In genomic region chr2:38350796-38351195, GRCm38 (mm10) we compare ENCODE assay signal across 8 mouse cellular contexts. TPM values are rescaled to one million over a fixed set of nuclear protein-coding genes. Genes with fewer than 3 reads are reported as not detected.
DNase-seq lines count a peak whose midpoint lies in the region; ATAC-seq lines count a peak whose summit lies in the region.

No protein-coding gene starts in this region.

- peaks cover 72% of the 10 kb centered on the region for H3K4me1 ChIP-seq in forebrain, embryonic 12.5 days
- H3K4me1 ChIP-seq in heart, embryonic 15.5 days (replicated peaks): peaks cover 41% of the 10 kb centered on the region
- H3K4me1 ChIP-seq in liver, embryonic 13.5 days (replicated peaks): peaks cover 26% of the 10 kb centered on the region
- peaks cover 10% of the 10 kb centered on the region for H3K4me1 ChIP-seq in neural tube, embryonic 11.5 days (ENCODE audit: control insufficient read depth, insufficient read depth, low read length)

- peak overlapping the region; percentile 96 for H3K27ac ChIP-seq in forebrain, embryonic 12.5 days
- H3K27ac ChIP-seq in heart, embryonic 15.5 days: no peak overlapping the region
- no peak overlapping the region for H3K27ac ChIP-seq in liver, embryonic 13.5 days
- H3K27ac ChIP-seq in neural tube, embryonic 11.5 days (ENCODE audit: low read depth, low read length): peak overlapping the region; percentile 3; the same call in 1 of the 2 replicates

- ATAC-seq in forebrain, embryonic 12.5 days (ENCODE audit: low FRiP score): peak; percentile 91
- peak; percentile 83 for ATAC-seq in heart, embryonic 15.5 days (replicated peaks; ENCODE audit: insufficient number of reproducible peaks, insufficient read depth, low FRiP score, low read depth)
- peak; percentile 67 for ATAC-seq in liver, embryonic 13.5 days (ENCODE audit: low read depth)
- ATAC-seq in neural tube, embryonic 11.5 days (ENCODE audit: insufficient read depth, low FRiP score, low TSS enrichment): peak; percentile 83

- peak; percentile 77 for DNase-seq in CD4-positive, CD25-positive, alpha-beta regulatory T cell, adult 2 months (ENCODE audit: low read depth, low spot score)
- DNase-seq in adrenal gland, postnatal 36 days: peak; percentile 81 to 83
- peak; percentile 88 for DNase-seq in kidney, postnatal 10 days
- DNase-seq in liver, embryonic 13.5 days: peak; percentile 22
- DNase-seq in neural tube, embryonic 11.5 days (ENCODE audit: low spot score): peak; percentile 90
- peak; percentile 62 to 69 for DNase-seq in thymus, postnatal 10 days (ENCODE audit: low spot score in 2 of 2)

- H3K9ac ChIP-seq in forebrain, embryonic 12.5 days: peak overlapping the region; percentile 99
- no peak overlapping the region for H3K9ac ChIP-seq in heart, embryonic 15.5 days
- no peak overlapping the region for H3K9ac ChIP-seq in liver, embryonic 13.5 days
- no peak overlapping the region for H3K9ac ChIP-seq in neural tube, embryonic 11.5 days (ENCODE audit: low read length)

- H3K4me3 ChIP-seq in forebrain, embryonic 12.5 days (replicated peaks): peak overlapping the region; percentile 91
- peak overlapping the region; percentile 40 for H3K4me3 ChIP-seq in heart, embryonic 15.5 days
- H3K4me3 ChIP-seq in liver, embryonic 13.5 days (replicated peaks): peak overlapping the region; percentile 48
- peak overlapping the region; percentile 31 for H3K4me3 ChIP-seq in neural tube, embryonic 11.5 days (ENCODE audit: low read depth, low read length)

- peaks cover 20% of the 10 kb centered on the region for H3K36me3 ChIP-seq in forebrain, embryonic 12.5 days (replicated peaks)
- no peaks in the 10 kb centered on the region for H3K36me3 ChIP-seq in heart, embryonic 15.5 days
- no peaks in the 10 kb centered on the region for H3K36me3 ChIP-seq in liver, embryonic 13.5 days
- no peaks in the 10 kb centered on the region for H3K36me3 ChIP-seq in neural tube, embryonic 11.5 days (ENCODE audit: control insufficient read depth, insufficient read depth, low read length)

- H3K9me3 ChIP-seq in forebrain, embryonic 12.5 days: no peaks in the 10 kb centered on the region
- no peaks in the 10 kb centered on the region for H3K9me3 ChIP-seq in heart, embryonic 15.5 days (replicated peaks)
- H3K9me3 ChIP-seq in liver, embryonic 13.5 days (replicated peaks): no peaks in the 10 kb centered on the region
- H3K9me3 ChIP-seq in neural tube, embryonic 11.5 days (ENCODE audit: control insufficient read depth, low read length): no peaks in the 10 kb centered on the region

- under 1% methylated on average over 37 of the region's 37 CpGs for WGBS in forebrain, embryonic 12.5 days
- under 1% methylated on average over 35 of the region's 37 CpGs for WGBS in heart, embryonic 15.5 days
- under 1% methylated on average over 36 of the region's 37 CpGs for WGBS in liver, embryonic 13.5 days (ENCODE audit: insufficient replicate concordance)
- WGBS in neural tube, embryonic 11.5 days: under 1% methylated on average over 36 of the region's 37 CpGs

- peaks cover 60% of the 10 kb centered on the region for H3K27me3 ChIP-seq in forebrain, embryonic 12.5 days
- H3K27me3 ChIP-seq in heart, embryonic 15.5 days: peaks cover 97% of the 10 kb centered on the region
- H3K27me3 ChIP-seq in liver, embryonic 13.5 days: peaks cover 100% of the 10 kb centered on the region
- peaks cover 100% of the 10 kb centered on the region for H3K27me3 ChIP-seq in neural tube, embryonic 11.5 days (ENCODE audit: control insufficient read depth, insufficient read depth, low read length)

- peak overlapping the region; percentile 77 for H3K4me2 ChIP-seq in forebrain, embryonic 12.5 days
- peak overlapping the region; percentile 76 for H3K4me2 ChIP-seq in heart, embryonic 15.5 days
- peak overlapping the region; percentile 59 for H3K4me2 ChIP-seq in liver, embryonic 13.5 days
- H3K4me2 ChIP-seq in neural tube, embryonic 11.5 days (ENCODE audit: low read depth): peak overlapping the region; percentile 46

RNA-seq across cellular contexts. Expression of gene Lhx2, which starts 11.7 kb away (rescaled TPM):
- total RNA-seq in adrenal gland, postnatal 36 days (2021): not detected
- 196 and 224 TPM in 2 replicates for polyA plus RNA-seq in forebrain, embryonic 12.5 days (2016; fragmentation: Nextera tagmentation; extraction: Ambion mirVana)
- polyA plus RNA-seq in heart, embryonic 15.5 days (2015; fragmentation: Nextera tagmentation; extraction: Ambion mirVana): 0.05 TPM in 1 of 2 replicates, not detected in the other
- polyA plus RNA-seq in liver, embryonic 13.5 days (2015; fragmentation: Nextera tagmentation; extraction: Ambion mirVana): 2.7 and 2.9 TPM in 2 replicates
- polyA plus RNA-seq in neural tube, embryonic 11.5 days (2014; fragmentation: Nextera tagmentation; extraction: Ambion mirVana): 6.0 and 8.7 TPM in 2 replicates

Comparison
In these comparisons a context has a peak if more than half of its experiments do, and no peak if none do; other contexts are left out.
1. DNase-seq: peak in every context shown above with its lines; median percentile 90 in neural tube, embryonic 11.5 days; 88 in kidney, postnatal 10 days; 82 in adrenal gland, postnatal 36 days; 77 in CD4-positive, CD25-positive, alpha-beta regulatory T cell, adult 2 months; 66 in thymus, postnatal 10 days; 22 in liver, embryonic 13.5 days.
2. H3K27ac ChIP-seq: peak in forebrain, embryonic 12.5 days (single experiment) and neural tube, embryonic 11.5 days (single experiment); none in heart, embryonic 15.5 days (single experiment) and liver, embryonic 13.5 days (single experiment).
3. H3K4me3 ChIP-seq: peak in every context shown above with its lines; median percentile 91 in forebrain, embryonic 12.5 days; 48 in liver, embryonic 13.5 days; 40 in heart, embryonic 15.5 days; 31 in neural tube, embryonic 11.5 days.
4. RNA of gene Lhx2, which starts 11.7 kb away (polyA plus RNA-seq): 196 to 224 TPM in forebrain, embryonic 12.5 days; 6.0 to 8.7 TPM in neural tube, embryonic 11.5 days, 2.7 to 2.9 TPM in liver, embryonic 13.5 days and 0.05 TPM in heart, embryonic 15.5 days; every median in the first group is over 10 times any median in the second.
5. Peak in every context shown above with its lines, with median percentiles within 50 percentile points of each other: ATAC-seq and H3K4me2 ChIP-seq.